9 mouse cellular contexts compared by ENCODE assay signal in genomic region chrX:145308555-145308954, GRCm38 (mm10). TPM values are rescaled to one million over a fixed set of nuclear protein-coding genes. Genes with fewer than 3 reads are reported as not detected.
DNase-seq lines count a peak whose midpoint lies in the region; ATAC-seq and TF ChIP-seq lines count a peak whose summit lies in the region.
"Had no signal": no experiment of that assay in that cellular context is flagged by ENCODE, and none has a peak within 500 bp of the region (broad histone marks: within the 10 kb centered on the region; RNA-seq: fewer than 3 reads in every experiment).

No protein-coding gene starts in this region.

- 75% methylated on average over 1 of the region's 1 CpGs for WGBS in intestine, postnatal 0 days
- 86% methylated on average over 1 of the region's 1 CpGs for WGBS in intestine, embryonic 16.5 days
- 75% methylated on average over 1 of the region's 1 CpGs for WGBS in hindbrain, embryonic 16.5 days

- peak; percentile 34; the same call in 1 of the 2 replicates for TF ChIP-seq CTCF in intestine, postnatal 0 days (IDR thresholded peaks at IDR 0.05; ENCODE audit: low read depth)

- H3K9me3 ChIP-seq in intestine, postnatal 0 days (ENCODE audit: control insufficient read depth), result no peaks in the 10 kb centered on the region
- H3K9me3 ChIP-seq in intestine, embryonic 16.5 days (ENCODE audit: control insufficient read depth, low read length), result no peaks in the 10 kb centered on the region
- no peaks in the 10 kb centered on the region for H3K9me3 ChIP-seq in hindbrain, embryonic 16.5 days (ENCODE audit: control insufficient read depth, low read length)

- H3K36me3 ChIP-seq in intestine, postnatal 0 days (ENCODE audit: control insufficient read depth, insufficient read depth), result no peaks in the 10 kb centered on the region
- no peaks in the 10 kb centered on the region for H3K36me3 ChIP-seq in intestine, embryonic 16.5 days (ENCODE audit: control insufficient read depth, insufficient read depth, low read length)
- H3K36me3 ChIP-seq in hindbrain, embryonic 16.5 days (ENCODE audit: control insufficient read depth, insufficient read depth, low read length), result no peaks in the 10 kb centered on the region

- no peak for ATAC-seq in intestine, postnatal 0 days
- no peak for ATAC-seq in intestine, embryonic 16.5 days
- ATAC-seq in hindbrain, embryonic 16.5 days, result peak; percentile 40; the same call in 1 of the 2 replicates
- no peak for ATAC-seq in megakaryocyte-erythroid progenitor cell, adult 5-6 weeks (replicated peaks; ENCODE audit: low FRiP score, low TSS enrichment, poor library complexity, severe bottlenecking)

- H3K27me3 ChIP-seq in intestine, postnatal 0 days (replicated peaks; ENCODE audit: control insufficient read depth, insufficient read depth, low read length), result no peaks in the 10 kb centered on the region
- H3K27me3 ChIP-seq in intestine, embryonic 16.5 days (replicated peaks; ENCODE audit: control insufficient read depth, insufficient read depth, low read length), result no peaks in the 10 kb centered on the region
- H3K27me3 ChIP-seq in hindbrain, embryonic 16.5 days (replicated peaks; ENCODE audit: control insufficient read depth, insufficient read depth, low read length), result no peaks in the 10 kb centered on the region; the same call in 1 of the 2 replicates

- peak; percentile 15 for DNase-seq in 3T3-L1 (ENCODE audit: low read depth, low spot score)
- DNase-seq in MN1 (ENCODE audit: low spot score), result peak; percentile 5
- no peak for DNase-seq in ovary, postnatal 14 days (ENCODE audit: low spot score)
- DNase-seq in kidney, postnatal 25 days, result no peak
- DNase-seq: lung, adult 18-20 months had no signal

- H3K9ac ChIP-seq in intestine, postnatal 0 days (ENCODE audit: low read depth, low read length), result no peak overlapping the region
- H3K9ac ChIP-seq in intestine, embryonic 16.5 days (ENCODE audit: low read depth, low read length), result no peak overlapping the region
- no peak overlapping the region for H3K9ac ChIP-seq in hindbrain, embryonic 16.5 days (ENCODE audit: low read depth, low read length)

- no peak overlapping the region for H3K4me3 ChIP-seq in intestine, postnatal 0 days (ENCODE audit: low read depth, low read length)
- no peak overlapping the region for H3K4me3 ChIP-seq in intestine, embryonic 16.5 days (ENCODE audit: low read length)
- H3K4me3 ChIP-seq in hindbrain, embryonic 16.5 days (ENCODE audit: low read length), result no peak overlapping the region

- H3K27ac ChIP-seq in intestine, postnatal 0 days (ENCODE audit: low read depth, low read length), result no peak overlapping the region
- H3K27ac ChIP-seq in intestine, embryonic 16.5 days (ENCODE audit: low read length), result no peak overlapping the region
- no peak overlapping the region for H3K27ac ChIP-seq in hindbrain, embryonic 16.5 days (ENCODE audit: low read depth, low read length)

- no peaks in the 10 kb centered on the region for H3K4me1 ChIP-seq in intestine, postnatal 0 days (replicated peaks; ENCODE audit: control insufficient read depth, insufficient read depth, low read length)
- no peaks in the 10 kb centered on the region for H3K4me1 ChIP-seq in intestine, embryonic 16.5 days (ENCODE audit: control insufficient read depth, insufficient read depth, low read length)
- no peaks in the 10 kb centered on the region for H3K4me1 ChIP-seq in hindbrain, embryonic 16.5 days (ENCODE audit: control insufficient read depth, insufficient read depth, low read depth, low read length)

- no peak overlapping the region for H3K4me2 ChIP-seq in intestine, postnatal 0 days (replicated peaks; ENCODE audit: low read depth)
- no peak overlapping the region for H3K4me2 ChIP-seq in intestine, embryonic 16.5 days (ENCODE audit: low read depth, low read length)
- no peak overlapping the region for H3K4me2 ChIP-seq in hindbrain, embryonic 16.5 days (ENCODE audit: low read length)

RNA-seq across cellular contexts. Expression of gene Lhfpl1, which starts 40.3 kb away (rescaled TPM):
- 1.1 and 1.3 TPM in 2 replicates for polyA plus RNA-seq in intestine, postnatal 0 days (2015; fragmentation: Nextera tagmentation; extraction: Ambion mirVana)
- polyA plus RNA-seq in intestine, embryonic 16.5 days (2015; fragmentation: Nextera tagmentation; extraction: Ambion mirVana), result 0.40 and 0.76 TPM in 2 replicates
- 0.11 and 0.16 TPM in 2 replicates for polyA plus RNA-seq in hindbrain, embryonic 16.5 days (2015; fragmentation: Nextera tagmentation; extraction: Ambion mirVana)
- total RNA-seq in megakaryocyte-erythroid progenitor cell, adult 5-6 weeks (2014; fragmentation: Nextera tagmentation), result not detected in 2 replicates
- total RNA-seq in megakaryocyte-erythroid progenitor cell, adult 5-6 weeks (2017), result not detected in 2 replicates

Comparison
In these comparisons a context has a peak if more than half of its experiments do, and no peak if none do; other contexts are left out.
1. DNase-seq: peak in 3T3-L1 (single experiment) and MN1 (single experiment); none in ovary, postnatal 14 days (single experiment) and kidney, postnatal 25 days (0 of 2).